Mouse (Mus musculus): ENCODE results near the gene Tex26. TPM values are rescaled to one million over a fixed set of nuclear protein-coding genes. Genes with fewer than 3 reads are reported as not detected.
A peak's percentile ranks its signal among the peaks of the same experiment; 100 is the strongest.

The Tex26 gene
- polyA plus RNA-seq, 1 experiment, result 0.28 TPM

DNA sequence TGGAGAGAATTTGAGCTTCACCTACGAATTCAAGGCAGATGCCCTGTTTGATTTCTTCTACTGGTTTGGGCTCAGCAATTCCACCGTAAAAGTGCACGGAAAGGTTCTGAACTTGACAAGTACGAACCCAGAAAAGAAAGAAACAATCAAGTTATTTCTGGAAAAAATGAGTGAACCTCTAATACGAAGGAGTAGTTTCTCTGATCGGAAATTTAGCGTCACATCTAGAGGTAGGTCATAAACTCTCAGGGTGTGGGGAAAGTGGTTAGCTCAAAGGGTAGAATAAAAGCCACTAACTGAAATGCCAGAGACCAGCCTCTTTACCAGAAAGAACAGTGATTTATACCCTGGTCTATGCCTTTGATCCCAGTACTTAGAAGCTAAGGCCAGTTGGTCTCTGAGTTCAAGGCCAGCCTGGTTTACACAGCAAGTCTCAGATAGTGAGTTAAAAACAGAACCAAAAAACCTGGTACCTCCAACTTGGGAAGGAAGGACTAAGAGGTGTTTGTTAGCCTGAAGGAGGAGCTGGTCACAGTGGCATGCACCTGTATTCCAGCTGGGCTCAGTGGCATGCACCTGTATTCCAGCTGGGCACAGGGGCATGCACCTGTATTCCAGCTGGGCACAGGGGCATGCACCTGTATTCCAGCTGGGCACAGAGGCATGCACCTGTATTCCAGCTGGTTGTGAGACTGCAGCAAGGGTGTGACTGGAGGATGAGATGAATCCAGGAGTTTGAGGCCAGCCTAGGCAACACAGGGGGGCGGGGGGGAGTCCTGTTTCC is 12.0 kb upstream of the Tex26 start:
- Histone ChIP-seq H3K36me3 (ENCODE audit: control insufficient read depth, insufficient read depth) (no peaks in the 10 kb centered on the region), H3K79me3 (ENCODE audit: low read depth) (no peaks in the 10 kb centered on the region), H3K4me3 (ENCODE audit: insufficient read depth, poor library complexity, severe bottlenecking) (no peak overlapping the region), H3ac (ENCODE audit: control insufficient read depth, insufficient read length, low read depth) (no peak overlapping the region), H3K79me2 (ENCODE audit: control insufficient read depth, insufficient read depth) (no peaks in the 10 kb centered on the region), H3K27me3 (ENCODE audit: control insufficient read depth, insufficient read depth, insufficient read length) (no peaks in the 10 kb centered on the region)
- TF ChIP-seq FOSL1 (IDR thresholded peaks at IDR 0.05; ENCODE audit: insufficient read depth, low read length, poor library complexity, severe bottlenecking), result no peak
- TF ChIP-seq MYOD1 (IDR thresholded peaks at IDR 0.05; ENCODE audit: control insufficient read depth, insufficient read length, low read depth), result no peak
- TF ChIP-seq CTCF (IDR thresholded peaks at IDR 0.05; ENCODE audit: control insufficient read depth, insufficient read depth, insufficient read length), result no peak
- no peak for TF ChIP-seq MAX (IDR thresholded peaks at IDR 0.05)
- no peak for TF ChIP-seq CEBPB (IDR thresholded peaks at IDR 0.05; ENCODE audit: low read depth)
- no peak for TF ChIP-seq MYOG (IDR thresholded peaks at IDR 0.05; ENCODE audit: control insufficient read depth, extremely low read depth, insufficient read length)
- no peak for TF ChIP-seq USF1 (IDR thresholded peaks at IDR 0.05; ENCODE audit: low read depth)

DNA sequence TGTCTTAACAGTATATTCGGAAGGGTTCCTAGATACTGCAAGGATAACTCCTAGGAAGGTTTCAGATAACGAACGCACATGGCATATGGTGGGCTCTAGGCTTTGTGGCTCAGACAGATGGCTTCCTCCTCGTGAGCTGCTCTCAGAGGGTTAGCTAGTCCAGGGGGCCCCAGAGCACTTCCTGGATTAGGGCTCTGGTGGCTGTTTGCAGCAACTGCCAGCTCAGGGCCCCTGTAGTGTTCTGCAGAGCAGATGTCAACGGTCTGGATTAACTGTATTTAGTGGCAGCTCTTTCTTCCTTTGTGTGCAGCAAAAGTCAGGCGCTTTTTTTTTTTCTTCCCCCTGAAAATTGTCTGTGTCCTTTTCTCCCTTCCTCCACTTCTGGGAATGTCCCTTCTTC is 11.1 kb upstream of the Tex26 start:
- Histone ChIP-seq H3K36me3 (ENCODE audit: control insufficient read depth, insufficient read depth) (no peaks in the 10 kb centered on the region), H3K79me3 (ENCODE audit: low read depth) (no peaks in the 10 kb centered on the region), H3K79me2 (ENCODE audit: control insufficient read depth, insufficient read depth) (no peaks in the 10 kb centered on the region), H3K27me3 (ENCODE audit: control insufficient read depth, insufficient read depth, insufficient read length) (no peaks in the 10 kb centered on the region), H3ac (ENCODE audit: control insufficient read depth, insufficient read length, low read depth) (no peak overlapping the region), H3K4me3 (ENCODE audit: insufficient read depth, poor library complexity, severe bottlenecking) (no peak overlapping the region)
- TF ChIP-seq CEBPB (IDR thresholded peaks at IDR 0.05; ENCODE audit: low read depth), result no peak

DNA sequence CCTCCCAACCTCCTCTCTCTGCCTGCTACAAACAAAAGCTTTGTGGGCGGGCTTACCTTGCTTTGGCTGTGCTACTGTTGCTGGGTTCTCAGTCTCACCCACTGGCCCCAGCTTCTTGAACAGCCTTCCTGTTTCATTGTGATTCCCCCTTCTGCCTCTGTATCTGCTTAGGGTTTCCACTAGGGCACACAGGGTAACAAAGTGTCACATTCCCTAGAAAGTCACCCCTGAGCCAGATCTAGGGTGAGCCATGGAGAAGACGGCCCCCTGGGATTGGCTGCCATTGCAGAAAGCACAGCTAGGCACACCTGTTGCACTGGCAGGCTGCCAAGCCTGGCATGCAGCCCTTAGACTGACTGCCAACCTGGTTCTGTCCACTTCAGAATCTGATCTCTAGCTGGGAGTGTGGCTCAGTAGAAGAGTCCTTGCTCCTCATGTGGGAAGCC is 10.6 kb upstream of the Tex26 start:
- no peaks in the 10 kb centered on the region for H3K79me3 ChIP-seq (ENCODE audit: low read depth)
- no peaks in the 10 kb centered on the region for H3K79me2 ChIP-seq (ENCODE audit: control insufficient read depth, insufficient read depth)
- TF ChIP-seq USF1 (IDR thresholded peaks at IDR 0.05; ENCODE audit: low read depth) (no peak), MYOD1 (IDR thresholded peaks at IDR 0.05; ENCODE audit: control insufficient read depth, insufficient read length, low read depth) (peak; percentile 31), MYOG (IDR thresholded peaks at IDR 0.05; ENCODE audit: control insufficient read depth, extremely low read depth, insufficient read length) (no peak)
- no peaks in the 10 kb centered on the region for H3K27me3 ChIP-seq (ENCODE audit: control insufficient read depth, insufficient read depth, insufficient read length)
- H3K36me3 ChIP-seq (ENCODE audit: control insufficient read depth, insufficient read depth), result no peaks in the 10 kb centered on the region
- H3ac ChIP-seq (ENCODE audit: control insufficient read depth, insufficient read length, low read depth), result no peak overlapping the region
- H3K4me3 ChIP-seq (ENCODE audit: insufficient read depth, poor library complexity, severe bottlenecking), result no peak overlapping the region

DNA sequence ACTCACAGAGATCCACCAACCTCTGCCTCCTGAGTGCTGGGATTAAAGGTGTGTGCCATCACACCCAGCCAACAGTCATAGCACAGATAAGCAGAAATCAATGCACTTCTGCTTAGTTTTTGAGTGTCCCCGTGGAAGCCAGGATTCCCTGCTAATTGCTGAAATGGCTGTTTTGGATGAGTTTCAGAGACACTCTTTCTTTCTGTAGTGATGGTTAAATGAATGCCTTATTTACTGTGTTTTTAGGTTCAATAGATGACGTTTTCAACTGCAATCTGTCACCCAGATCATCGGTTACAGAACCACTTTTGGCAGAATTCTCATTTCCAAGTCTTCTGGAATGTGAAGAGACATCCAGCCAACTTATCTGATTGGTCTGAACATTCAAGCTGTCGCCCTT is 9.9 kb upstream of the Tex26 start:
- H3K4me3 ChIP-seq (ENCODE audit: insufficient read depth, poor library complexity, severe bottlenecking), result no peak overlapping the region
- H3K79me3 ChIP-seq (ENCODE audit: low read depth), result no peaks in the 10 kb centered on the region
- H3K36me3 ChIP-seq (ENCODE audit: control insufficient read depth, insufficient read depth), result no peaks in the 10 kb centered on the region
- H3K79me2 ChIP-seq (ENCODE audit: control insufficient read depth, insufficient read depth), result no peaks in the 10 kb centered on the region
- H3K27me3 ChIP-seq (ENCODE audit: control insufficient read depth, insufficient read depth, insufficient read length), result no peaks in the 10 kb centered on the region
- H3ac ChIP-seq (ENCODE audit: control insufficient read depth, insufficient read length, low read depth), result no peak overlapping the region
- TF ChIP-seq MAX (IDR thresholded peaks at IDR 0.05) (no peak), MYOG (IDR thresholded peaks at IDR 0.05; ENCODE audit: control insufficient read depth, extremely low read depth, insufficient read length) (no peak), MYOD1 (IDR thresholded peaks at IDR 0.05; ENCODE audit: control insufficient read depth, insufficient read length, low read depth) (no peak)

DNA sequence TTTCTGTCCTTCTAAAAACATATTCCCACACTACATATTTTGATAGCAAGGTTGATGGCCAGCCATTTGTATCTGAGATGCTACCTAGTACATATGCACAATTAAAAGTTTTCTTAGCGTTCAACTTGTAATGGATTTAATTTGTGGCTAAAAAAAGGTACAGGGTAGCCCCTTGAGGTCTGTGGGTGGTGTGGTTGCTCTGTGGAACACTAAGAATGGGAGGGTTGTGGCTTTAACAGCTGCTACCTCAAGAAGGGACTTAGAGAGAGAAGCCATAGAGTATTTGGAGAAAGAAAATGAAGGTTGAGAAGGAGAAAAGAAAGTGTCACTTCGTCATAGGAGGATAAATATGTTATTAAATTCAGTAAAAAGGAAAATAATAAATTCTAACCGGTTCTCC is 8.5 kb upstream of the Tex26 start:
- H3K79me3 ChIP-seq (ENCODE audit: low read depth), result no peaks in the 10 kb centered on the region
- H3K4me3 ChIP-seq (ENCODE audit: insufficient read depth, poor library complexity, severe bottlenecking), result no peak overlapping the region
- no peaks in the 10 kb centered on the region for H3K27me3 ChIP-seq (ENCODE audit: control insufficient read depth, insufficient read depth, insufficient read length)
- H3K36me3 ChIP-seq (ENCODE audit: control insufficient read depth, insufficient read depth), result no peaks in the 10 kb centered on the region
- H3ac ChIP-seq (ENCODE audit: control insufficient read depth, insufficient read length, low read depth), result no peak overlapping the region
- H3K79me2 ChIP-seq (ENCODE audit: control insufficient read depth, insufficient read depth), result no peaks in the 10 kb centered on the region
- TF ChIP-seq MYOD1 (IDR thresholded peaks at IDR 0.05; ENCODE audit: control insufficient read depth, insufficient read length, low read depth), result no peak
- no peak for TF ChIP-seq USF1 (IDR thresholded peaks at IDR 0.05; ENCODE audit: low read depth)
- TF ChIP-seq MYOG (IDR thresholded peaks at IDR 0.05; ENCODE audit: control insufficient read depth, extremely low read depth, insufficient read length), result no peak
- no peak for TF ChIP-seq CTCF (IDR thresholded peaks at IDR 0.05; ENCODE audit: control insufficient read depth, insufficient read depth, insufficient read length)
- TF ChIP-seq MAX (IDR thresholded peaks at IDR 0.05), result no peak

DNA sequence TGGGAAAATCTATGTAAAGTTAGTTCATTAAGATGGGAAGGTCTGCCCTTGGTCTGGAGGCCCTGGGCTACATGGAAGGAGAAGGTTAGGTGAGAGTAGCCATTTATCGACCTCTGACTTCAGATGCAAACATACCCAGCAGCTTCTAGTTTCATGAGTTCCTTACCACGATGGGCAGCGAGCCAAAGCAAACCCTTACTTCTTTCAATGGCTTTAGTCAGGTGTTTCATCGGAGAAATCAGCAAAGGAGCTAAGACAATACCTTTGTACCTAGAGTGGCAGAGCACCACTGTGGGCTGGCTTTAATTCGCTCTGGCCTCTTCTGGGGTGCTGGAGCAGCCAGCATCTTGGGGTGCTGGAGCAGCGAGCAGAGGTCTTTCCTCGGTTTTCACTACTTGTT is 5.8 kb upstream of the Tex26 start:
- Histone ChIP-seq H3K4me3 (ENCODE audit: insufficient read depth, poor library complexity, severe bottlenecking) (no peak overlapping the region), H3K27me3 (ENCODE audit: control insufficient read depth, insufficient read depth, insufficient read length) (no peaks in the 10 kb centered on the region), H3ac (ENCODE audit: control insufficient read depth, insufficient read length, low read depth) (no peak overlapping the region), H3K36me3 (ENCODE audit: control insufficient read depth, insufficient read depth) (no peaks in the 10 kb centered on the region), H3K79me2 (ENCODE audit: control insufficient read depth, insufficient read depth) (no peaks in the 10 kb centered on the region), H3K79me3 (ENCODE audit: low read depth) (no peaks in the 10 kb centered on the region)
- TF ChIP-seq MYOG (IDR thresholded peaks at IDR 0.05; ENCODE audit: control insufficient read depth, extremely low read depth, insufficient read length) (no peak), FOSL1 (IDR thresholded peaks at IDR 0.05; ENCODE audit: insufficient read depth, low read length, poor library complexity, severe bottlenecking) (no peak), CEBPB (IDR thresholded peaks at IDR 0.05; ENCODE audit: low read depth) (no peak), USF1 (IDR thresholded peaks at IDR 0.05; ENCODE audit: low read depth) (no peak), MYOD1 (IDR thresholded peaks at IDR 0.05; ENCODE audit: control insufficient read depth, insufficient read length, low read depth) (no peak), CTCF (IDR thresholded peaks at IDR 0.05; ENCODE audit: control insufficient read depth, insufficient read depth, insufficient read length) (no peak), MAX (IDR thresholded peaks at IDR 0.05) (no peak)

All from C2C12 (cell line).